11 mouse cellular contexts compared by ENCODE assay signal in genomic region chr6:140766365-140766764, GRCm38 (mm10). TPM values are rescaled to one million over a fixed set of nuclear protein-coding genes. Genes with fewer than 3 reads are reported as not detected.
DNase-seq lines count a peak whose midpoint lies in the region; ATAC-seq lines count a peak whose summit lies in the region.
"Had no signal": no experiment of that assay in that cellular context is flagged by ENCODE, and none has a peak within 500 bp of the region (broad histone marks: within the 10 kb centered on the region; RNA-seq: fewer than 3 reads in every experiment).

No protein-coding gene starts in this region.

- H3K4me1 ChIP-seq in heart, embryonic 12.5 days (replicated peaks): no peaks in the 10 kb centered on the region

- ATAC-seq in heart, embryonic 12.5 days (ENCODE audit: insufficient number of reproducible peaks, low FRiP score): no peak

- H3K9ac ChIP-seq in heart, embryonic 12.5 days: no peak overlapping the region

- no peaks in the 10 kb centered on the region for H3K36me3 ChIP-seq in heart, embryonic 12.5 days

- no peak overlapping the region for H3K4me3 ChIP-seq in heart, embryonic 12.5 days

- no peak overlapping the region for H3K27ac ChIP-seq in heart, embryonic 12.5 days (ENCODE audit: poor library complexity, severe bottlenecking)

- no peak overlapping the region for H3K4me2 ChIP-seq in heart, embryonic 12.5 days

- peak; percentile 52 to 66 for DNase-seq in heart, adult 18-20 months
- peak; percentile 64 for DNase-seq in thymus, postnatal 0 days (ENCODE audit: low spot score)
- no peak for DNase-seq in thymus, postnatal 25 days
- DNase-seq in cerebellum, adult 9-11 months: peak; percentile 30
- peak; percentile 78 for DNase-seq in induced T-regulatory cell, adult 2 months (ENCODE audit: low read depth)
- peak; percentile 71 for DNase-seq in lung, postnatal 10 days
- DNase-seq in thymus, postnatal 4 days: peak; percentile 31

- H3K27me3 ChIP-seq in heart, embryonic 12.5 days (replicated peaks): no peaks in the 10 kb centered on the region

- no peaks in the 10 kb centered on the region; the same call in 1 of the 2 replicates for H3K9me3 ChIP-seq in heart, embryonic 12.5 days (replicated peaks)

- WGBS in heart, embryonic 12.5 days: 35% methylated on average over 9 of the region's 9 CpGs

RNA-seq across cellular contexts. Expression of gene Gm11077, which starts 37.3 kb away (rescaled TPM):
- total RNA-seq in heart, adult 18-20 months (2021): not detected
- not detected in 2 replicates for polyA plus RNA-seq in heart, embryonic 12.5 days (2016; fragmentation: Nextera tagmentation; extraction: Ambion mirVana)
- polyA plus RNA-seq in thymus, postnatal 0 days (2015; fragmentation: Nextera tagmentation; extraction: Ambion mirVana): not detected in 2 replicates
- total RNA-seq: adrenal gland, postnatal 36 days; layer of hippocampus, postnatal 36 days had no signal
- polyA plus RNA-seq: stomach, embryonic 14.5 days had no signal
